Mouse (Mus musculus) CD4-positive, CD25-positive, alpha-beta regulatory T cell (primary cell): ENCODE measurements around the gene Gzmf. TPM values are rescaled to one million over a fixed set of nuclear protein-coding genes. Genes with fewer than 3 reads are reported as not detected.

Experiments
- polyA plus RNA-seq: library from polyadenylated mRNA; unstranded; fragments of 100-300 nt; shearing (Covaris generic); gene quantifications from one replicate; pipeline ENCODE4 v1.2.1, GENCODE M21; 2017

The Gzmf gene
- polyA plus RNA-seq: not detected

DNA sequence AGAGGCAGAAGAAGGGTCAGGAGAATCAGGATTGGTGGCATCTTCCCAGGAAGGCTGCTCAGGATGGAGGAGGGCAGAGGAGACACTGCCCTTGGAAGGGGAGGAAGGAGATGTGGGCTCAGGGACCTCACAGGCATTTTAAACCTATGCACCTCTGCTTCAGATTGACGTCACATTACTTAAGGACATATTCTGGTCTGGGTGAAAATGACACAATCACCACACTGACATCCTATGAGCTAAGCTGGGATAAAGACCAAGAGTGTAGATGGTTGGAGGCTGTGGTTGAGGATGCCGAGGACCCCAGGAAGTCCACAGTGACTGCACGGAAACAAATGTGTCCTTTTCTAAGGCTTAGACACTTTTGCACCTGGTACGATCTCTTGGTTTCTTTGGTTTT lies at the start of gene Gzmf:
Gzmf (minus strand) TSS at position 101 of the 400 bp plus-strand sequence.

DNA sequence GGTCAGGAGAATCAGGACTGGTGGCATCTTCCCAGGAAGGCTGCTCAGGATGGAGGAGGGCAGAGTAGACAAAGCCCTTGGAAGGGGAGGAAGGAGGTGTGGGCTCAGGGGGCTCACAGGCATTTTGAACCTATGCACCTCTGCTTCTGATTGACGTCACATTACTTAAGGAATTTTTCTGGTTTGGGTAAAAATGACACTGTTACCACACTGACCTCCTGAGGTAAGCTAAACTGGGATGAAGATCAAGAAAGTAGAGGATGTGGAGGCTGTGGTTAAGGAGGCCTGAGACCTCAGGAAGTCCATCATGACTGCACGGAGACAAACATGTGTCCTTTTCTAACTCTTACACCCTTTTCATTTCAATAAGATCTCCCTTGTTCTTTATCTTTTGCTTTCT lies 23.3 kb upstream of the Gzmf start, which contains the start of gene Gzmc:
Gzmc (minus strand) TSS at position 101 of the 400 bp plus-strand sequence.

DNA sequence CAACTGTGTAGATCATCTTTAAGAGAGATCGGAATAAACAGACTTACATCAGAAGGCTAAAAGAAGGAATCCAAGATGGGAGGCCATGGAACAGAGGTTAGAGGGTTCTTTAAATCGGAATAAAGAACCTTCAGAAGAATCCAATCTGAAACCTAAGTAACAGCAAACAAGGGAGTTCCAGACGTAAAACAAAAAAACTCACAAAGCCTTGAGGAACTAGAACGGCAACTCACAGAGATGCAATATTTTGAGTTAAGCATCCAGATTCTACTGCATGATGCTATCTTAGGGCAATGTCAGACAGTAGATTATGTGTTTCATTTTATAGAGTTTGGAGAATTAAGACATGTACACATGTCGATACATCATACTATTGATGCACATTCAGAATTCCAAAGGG lies 36.7 kb downstream of the Gzmf start, which contains the start of gene Gzmn:
Gzmn (minus strand) TSS at position 101 of the 400 bp plus-strand sequence.

DNA sequence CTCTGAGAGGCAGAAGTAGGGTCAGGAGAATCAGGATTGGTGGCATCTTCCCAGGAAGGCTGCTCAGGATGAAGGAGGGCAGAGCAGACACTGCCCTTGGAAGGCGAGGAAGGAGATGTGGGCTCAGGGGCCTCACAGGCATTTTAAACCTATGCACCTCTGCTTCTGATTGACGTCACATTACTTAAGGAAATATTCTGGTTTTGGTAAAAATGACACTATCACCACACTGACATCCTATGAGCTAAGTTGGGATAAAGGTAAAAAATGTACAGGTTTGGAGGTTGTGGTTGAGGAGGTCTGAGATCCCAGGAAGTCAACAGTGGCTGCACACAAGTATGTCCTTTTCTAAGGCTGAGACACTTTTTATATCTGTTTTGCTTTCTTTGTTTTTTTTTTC lies 51.7 kb downstream of the Gzmf start, which contains the start of gene Gzmg:
Gzmg (minus strand) TSS at position 101 of the 400 bp plus-strand sequence.

Other genes starting within 250 kb of the Gzmf start
- gene Mcpt1, start 193.4 kb downstream of the Gzmf start, polyA plus RNA-seq: not detected
- not detected for gene Mcpt9, start 180.9 kb downstream of the Gzmf start, polyA plus RNA-seq
- not detected for gene Mcpt2, start 169.4 kb downstream of the Gzmf start, polyA plus RNA-seq
- not detected for gene Mcpt4, start 149.1 kb downstream of the Gzmf start, polyA plus RNA-seq
- not detected for gene Mcpt8, start 126.1 kb downstream of the Gzmf start, polyA plus RNA-seq
- gene Ctsg, start 108.8 kb downstream of the Gzmf start, polyA plus RNA-seq: not detected
- not detected for gene Gzme, start 90.8 kb downstream of the Gzmf start, polyA plus RNA-seq
- 0.19 TPM for gene Gzmd, start 78.8 kb downstream of the Gzmf start, polyA plus RNA-seq
- gene Gzmg, start 51.8 kb downstream of the Gzmf start, polyA plus RNA-seq: not detected
- not detected for gene Gzmn, start 36.8 kb downstream of the Gzmf start, polyA plus RNA-seq
- 5.0 TPM for gene Gzmc, start 23.2 kb upstream of the Gzmf start, polyA plus RNA-seq
- 7.5 TPM for gene Gzmb, start 50.8 kb upstream of the Gzmf start, polyA plus RNA-seq
- gene Atp12a, start 153.7 kb upstream of the Gzmf start, polyA plus RNA-seq: not detected
- 1.0 TPM for gene Rnf17, start 191.2 kb upstream of the Gzmf start, polyA plus RNA-seq